Mouse (Mus musculus) forebrain, embryonic 16.5 days (tissue): ENCODE results near the gene Nkapd1. TPM values are rescaled to one million over a fixed set of nuclear protein-coding genes. Genes with fewer than 3 reads are reported as not detected.
"Not testable (repeated sequence)": the region's sequence is repeated elsewhere in the genome, so short reads cannot be mapped to it uniquely, and the experiment has no call there.

Source experiments
- ATAC-seq: fragments of 200-750 bp; cut with Nextera tagmentation; 2 replicates; pipeline ENCODE4 v1.8.0; 2017; ENCODE audit warnings: mild to moderate bottlenecking, moderate library complexity
- H3K27ac ChIP-seq: fragments of 300-500 bp; sonication (generic); 2 replicates; pipeline ENCODE4 v1.5.1; 2014; ENCODE audit warnings: low read length, control low read depth
- H3K27me3 ChIP-seq: fragments of 300-500 bp; sonication (generic); replicated peaks from 2 replicates; pipeline ENCODE4 v1.6.1; 2014; ENCODE audit warnings: low read length; ENCODE audit not compliant: control insufficient read depth, insufficient read depth
- H3K36me3 ChIP-seq: fragments of 300-500 bp; sonication (generic); 2 replicates; pipeline ENCODE4 v1.6.1; 2014; ENCODE audit not compliant: control insufficient read depth, insufficient read depth
- H3K4me1 ChIP-seq: fragments of 300-500 bp; sonication (generic); replicated peaks from 2 replicates; pipeline ENCODE4 v1.6.1; 2014; ENCODE audit warnings: low read length; ENCODE audit not compliant: control insufficient read depth, insufficient read depth
- H3K4me2 ChIP-seq: fragments of 300-500 bp; sonication (generic); 2 replicates; pipeline ENCODE4 v1.6.1; 2014; ENCODE audit warnings: mild to moderate bottlenecking, low read length, control low read depth
- H3K4me3 ChIP-seq: fragments of 300-500 bp; sonication (generic); replicated peaks from 2 replicates; pipeline ENCODE4 v1.5.1; 2014; ENCODE audit warnings: mild to moderate bottlenecking, low read length, control low read depth
- H3K9ac ChIP-seq: fragments of 300-500 bp; sonication (generic); replicated peaks from 2 replicates; pipeline ENCODE4 v1.6.1; 2014; ENCODE audit warnings: low read depth, low read length, control low read depth
- H3K9me3 ChIP-seq: fragments of 300-500 bp; sonication (generic); 2 replicates; pipeline ENCODE4 v1.6.1; 2016; ENCODE audit warnings: low read length; ENCODE audit not compliant: control insufficient read depth
- WGBS: fragments of 180-500 bp; shearing (Covaris S2); extraction: QIAGEN DNeasy Blood & Tissue Kit; methylation state at CpG from one replicate; pipeline ENCODE4 v1.1.7; 2014; 5-methylcytosine and 5-hydroxymethylcytosine counted together
- polyA plus RNA-seq: library from polyadenylated mRNA; unstranded; fragments of >200 nt; fragmentation: Nextera tagmentation; extraction: Ambion mirVana; gene quantifications from 2 replicates; pipeline ENCODE4 v1.2.1, GENCODE M21; 2015

Gene Nkapd1
- polyA plus RNA-seq, 1 experiment from 2014 or later: 19.7 TPM

GRCm38 (mm10) chr9:50646826-50647370, 29.6 kb upstream of the Nkapd1 start:
- Histone ChIP-seq H3K9me3 (no peaks in the 10 kb centered on the region), H3K9ac (no peak overlapping the region), H3K36me3 (peaks cover 46% of the 10 kb centered on the region), H3K27me3 (no peaks in the 10 kb centered on the region), H3K4me2 (no peak overlapping the region), H3K4me3 (no peak overlapping the region), H3K27ac (no peak overlapping the region), H3K4me1 (no peaks in the 10 kb centered on the region)
- no peak for ATAC-seq
- 82% methylated on average over 10 of the region's 10 CpGs for WGBS

- Histone ChIP-seq H3K36me3 (peaks cover 28% of the 10 kb centered on the region), H3K4me2 (no peak overlapping the region), H3K27ac (no peak overlapping the region), H3K9me3 (no peaks in the 10 kb centered on the region), H3K9ac (no peak overlapping the region), H3K4me3 (no peak overlapping the region), H3K4me1 (no peaks in the 10 kb centered on the region), H3K27me3 (no peaks in the 10 kb centered on the region)
- 96% methylated on average over 11 of the region's 11 CpGs for WGBS
- no peak for ATAC-seq
Measured at GRCm38 (mm10) chr9:50634270-50634669, 17.0 kb upstream of the Nkapd1 start.

GRCm38 (mm10) chr9:50633059-50633458, 15.8 kb upstream of the Nkapd1 start:
- 75% methylated on average over 2 of the region's 2 CpGs for WGBS
- H3K4me3 ChIP-seq: no peak overlapping the region
- no peak for ATAC-seq
- no peaks in the 10 kb centered on the region for H3K27me3 ChIP-seq
- no peaks in the 10 kb centered on the region for H3K4me1 ChIP-seq
- H3K9me3 ChIP-seq: no peaks in the 10 kb centered on the region
- no peak overlapping the region for H3K9ac ChIP-seq
- H3K36me3 ChIP-seq: peaks cover 28% of the 10 kb centered on the region
- no peak overlapping the region for H3K27ac ChIP-seq
- no peak overlapping the region for H3K4me2 ChIP-seq

GRCm38 (mm10) chr9:50632016-50632688, 14.9 kb upstream of the Nkapd1 start:
- Histone ChIP-seq H3K9ac (no peak overlapping the region), H3K27me3 (no peaks in the 10 kb centered on the region), H3K4me2 (no peak overlapping the region), H3K4me1 (no peaks in the 10 kb centered on the region), H3K9me3 (no peaks in the 10 kb centered on the region), H3K36me3 (peaks cover 23% of the 10 kb centered on the region), H3K4me3 (no peak overlapping the region), H3K27ac (no peak overlapping the region)
- 93% methylated on average over 6 of the region's 6 CpGs for WGBS
- ATAC-seq: no peak

- H3K4me2 ChIP-seq, H3K4me1 ChIP-seq, H3K27me3 ChIP-seq, H3K27ac ChIP-seq, ATAC-seq, H3K9me3 ChIP-seq, H3K9ac ChIP-seq, H3K4me3 ChIP-seq: not testable (repeated sequence)
- H3K36me3 ChIP-seq: peaks cover 18% of the 10 kb centered on the region
- 85% methylated on average over 6 of the region's 8 CpGs for WGBS
Measured at GRCm38 (mm10) chr9:50630903-50631302, 13.6 kb upstream of the Nkapd1 start.

- no peak overlapping the region for H3K9ac ChIP-seq
Measured at GRCm38 (mm10) chr9:50617794-50618330, 598 bp upstream of the Nkapd1 start.

GRCm38 (mm10) chr9:50616161-50616560, 1.1 kb downstream of the Nkapd1 start:
- peak overlapping the region; percentile 100 for H3K4me3 ChIP-seq
- WGBS: 36% methylated on average over 11 of the region's 11 CpGs
- peak overlapping the region; percentile 93 for H3K9ac ChIP-seq
- ATAC-seq: no peak
- H3K4me2 ChIP-seq: peak overlapping the region; percentile 78
- no peaks in the 10 kb centered on the region for H3K27me3 ChIP-seq
- H3K27ac ChIP-seq: no peak overlapping the region
- H3K36me3 ChIP-seq: peaks cover 15% of the 10 kb centered on the region
- no peaks in the 10 kb centered on the region for H3K9me3 ChIP-seq
- peaks cover 12% of the 10 kb centered on the region for H3K4me1 ChIP-seq

More at GRCm38 (mm10) chr9:50617794-50618330, 598 bp upstream of the Nkapd1 start:
- Histone ChIP-seq H3K4me3 (peak overlapping the region; percentile 100; the same call in 1 of the 2 replicates), H3K9me3 (no peaks in the 10 kb centered on the region), H3K27me3 (no peaks in the 10 kb centered on the region), H3K4me1 (peaks cover 12% of the 10 kb centered on the region), H3K4me2 (peak overlapping the region; percentile 78; the same call in 1 of the 2 replicates), H3K36me3 (peaks cover 15% of the 10 kb centered on the region), H3K27ac (no peak overlapping the region)
- WGBS: 61% methylated on average over 9 of the region's 9 CpGs
- ATAC-seq: no peak

GRCm38 (mm10) chr9:50612115-50612514, 5.1 kb downstream of the Nkapd1 start:
- no peak for ATAC-seq
- H3K9ac ChIP-seq: no peak overlapping the region
- H3K4me1 ChIP-seq: peaks cover 10% of the 10 kb centered on the region
- H3K27me3 ChIP-seq: no peaks in the 10 kb centered on the region
- H3K9me3 ChIP-seq: no peaks in the 10 kb centered on the region
- 90% methylated on average over 4 of the region's 4 CpGs for WGBS
- no peak overlapping the region for H3K4me3 ChIP-seq
- H3K4me2 ChIP-seq: no peak overlapping the region
- no peak overlapping the region for H3K27ac ChIP-seq
- peaks cover 27% of the 10 kb centered on the region for H3K36me3 ChIP-seq

GRCm38 (mm10) chr9:50604338-50604737, 12.9 kb downstream of the Nkapd1 start:
- Histone ChIP-seq H3K36me3 (peaks cover 7% of the 10 kb centered on the region), H3K9ac (peak overlapping the region; percentile 78), H3K27ac (peak overlapping the region; percentile 84), H3K4me1 (peaks cover 22% of the 10 kb centered on the region), H3K9me3 (no peaks in the 10 kb centered on the region), H3K4me2 (peak overlapping the region; percentile 81), H3K4me3 (peak overlapping the region; percentile 86), H3K27me3 (no peaks in the 10 kb centered on the region)
- WGBS: 2% methylated on average over 6 of the region's 6 CpGs
- no peak for ATAC-seq
